Mouse (Mus musculus) c-Kit-negative CD71-positive TER-119-positive erythroid progenitor cells, embryonic 14.5 days (primary cell): ENCODE results near the gene Nav1.

Experiments
- DNase-seq: peaks from one replicate; pipeline ENCODE4 v3.0.0-alpha.2; 2013; ENCODE audit warnings: low read depth, low spot score

Nav1 gene

DNA sequence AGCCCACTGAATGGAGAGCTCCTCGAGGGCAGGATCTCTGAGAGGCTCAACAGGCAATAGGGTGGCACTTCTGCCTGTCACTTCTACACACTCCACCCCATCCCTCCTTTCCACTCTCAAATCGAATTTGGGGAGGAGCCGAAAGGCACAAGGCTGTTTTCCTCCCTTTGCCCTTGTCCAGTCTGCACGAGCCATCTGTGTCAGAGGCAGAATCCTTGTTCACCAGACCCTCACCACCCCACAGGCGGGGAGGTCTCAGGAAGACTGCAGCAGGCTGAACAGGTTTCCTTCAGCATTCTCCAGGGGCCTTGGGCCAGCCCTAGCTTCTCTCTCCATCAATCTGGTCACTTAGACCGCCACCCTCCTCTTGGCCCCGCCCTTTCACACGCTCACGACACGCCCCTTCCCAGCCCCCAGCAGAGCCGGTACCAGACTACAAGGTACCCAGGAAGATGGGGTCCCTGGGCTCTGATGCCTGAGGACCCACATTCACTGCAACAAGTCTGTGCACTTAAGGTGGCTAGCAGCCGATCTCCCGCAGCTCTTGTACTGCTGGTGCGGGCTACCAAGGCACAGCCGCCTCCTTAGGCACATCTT, 23.9 kb downstream of the Nav1 start:
- DNase-seq = no peak

DNA sequence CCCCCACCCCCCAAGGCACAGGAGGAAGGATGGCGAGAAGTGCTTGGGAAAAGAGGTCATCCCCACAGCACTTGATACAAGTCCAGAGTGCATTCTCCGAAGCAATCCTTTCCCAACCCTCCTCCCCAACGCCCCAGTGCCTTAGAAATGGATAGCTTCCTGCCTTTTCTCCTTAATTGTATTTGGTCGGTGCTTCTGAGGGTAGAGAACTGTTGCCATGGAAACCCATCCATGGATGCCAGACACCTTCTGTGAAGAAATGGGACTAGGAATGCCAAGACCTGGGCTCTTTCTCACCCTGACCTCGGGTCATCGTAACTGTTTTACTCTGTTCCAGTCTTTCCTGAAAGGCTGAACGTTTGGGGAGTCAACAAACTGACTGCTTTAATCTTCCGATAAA, 26.1 kb downstream of the Nav1 start:
- DNase-seq = no peak

DNA sequence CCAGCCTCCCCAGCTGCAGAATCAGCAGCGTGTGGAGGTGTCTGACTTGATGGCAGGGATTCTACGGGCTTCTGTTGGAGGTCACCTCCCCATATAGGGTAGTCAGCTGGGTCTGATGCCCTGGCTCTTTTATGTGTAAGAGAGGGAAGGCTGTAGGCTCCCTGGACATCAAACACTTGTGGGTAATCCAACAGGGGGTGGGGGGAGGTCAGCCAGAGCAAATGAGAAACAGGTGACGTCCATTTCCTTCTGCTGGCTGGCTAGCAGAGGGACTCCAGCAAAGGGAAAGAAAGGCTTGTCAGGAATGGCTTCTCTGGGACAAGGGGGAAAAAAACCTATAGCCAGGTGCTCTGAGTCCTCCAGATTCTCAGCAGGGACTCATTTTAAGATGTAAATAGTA, 28.0 kb downstream of the Nav1 start:
- DNase-seq = no peak

GRCm38 (mm10) chr1:135577793-135578192, 29.3 kb downstream of the Nav1 start:
- DNase-seq = no peak

DNA sequence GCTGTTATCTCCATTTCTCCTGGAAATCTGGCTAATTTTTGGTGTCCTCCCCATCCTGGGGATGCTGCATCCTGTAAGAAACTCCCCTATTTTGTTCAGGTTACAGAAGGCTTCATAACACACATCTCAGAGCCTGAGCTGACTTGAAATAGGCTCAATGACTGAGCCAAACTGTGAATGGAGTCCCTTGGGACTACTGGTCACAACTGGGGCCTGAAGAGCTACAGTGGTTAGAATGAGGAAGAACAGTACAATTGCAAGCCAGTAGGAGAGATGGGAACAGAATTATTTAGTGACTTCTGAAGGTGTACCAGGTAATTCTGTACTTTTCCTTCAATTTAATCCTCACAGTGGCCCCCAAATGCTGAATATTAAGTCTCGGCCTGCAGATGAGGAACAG, 31.7 kb downstream of the Nav1 start:
- no peak for DNase-seq

DNA sequence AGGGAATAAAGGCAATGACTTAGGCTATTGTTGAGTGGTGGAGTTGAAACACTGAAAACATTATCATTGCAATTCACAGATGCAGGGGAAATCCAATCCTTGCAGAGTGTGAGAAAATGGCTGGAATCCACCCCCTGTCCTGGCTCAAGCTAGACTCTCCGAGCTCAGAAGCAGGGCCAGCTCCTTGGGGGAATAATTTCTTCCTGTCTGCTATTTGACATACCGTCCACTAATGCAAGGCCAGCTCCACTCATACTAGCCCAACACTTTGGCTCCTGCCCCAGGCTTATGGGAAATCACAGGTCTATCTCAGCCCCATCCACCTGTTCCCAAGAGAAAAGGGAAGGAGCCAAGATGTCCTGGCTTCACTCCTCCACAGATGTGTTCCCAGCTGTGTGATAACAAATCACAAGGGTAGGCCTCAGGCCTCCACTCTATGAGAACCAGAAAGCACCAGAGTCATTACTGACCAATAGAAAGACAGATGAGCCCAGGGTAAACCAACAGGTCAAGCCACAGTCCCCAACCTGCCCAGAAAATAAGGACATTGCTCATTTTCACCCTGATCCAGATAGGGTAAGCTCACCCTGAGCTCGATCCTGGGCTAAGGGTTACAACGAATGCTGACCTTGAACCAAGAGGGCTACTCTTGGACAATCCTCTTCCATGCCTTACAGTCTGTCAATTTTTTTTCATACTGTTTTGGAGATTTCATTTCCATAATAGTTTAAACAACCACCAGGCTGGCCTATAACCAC, 32.5 kb downstream of the Nav1 start:
- DNase-seq = no peak

DNA sequence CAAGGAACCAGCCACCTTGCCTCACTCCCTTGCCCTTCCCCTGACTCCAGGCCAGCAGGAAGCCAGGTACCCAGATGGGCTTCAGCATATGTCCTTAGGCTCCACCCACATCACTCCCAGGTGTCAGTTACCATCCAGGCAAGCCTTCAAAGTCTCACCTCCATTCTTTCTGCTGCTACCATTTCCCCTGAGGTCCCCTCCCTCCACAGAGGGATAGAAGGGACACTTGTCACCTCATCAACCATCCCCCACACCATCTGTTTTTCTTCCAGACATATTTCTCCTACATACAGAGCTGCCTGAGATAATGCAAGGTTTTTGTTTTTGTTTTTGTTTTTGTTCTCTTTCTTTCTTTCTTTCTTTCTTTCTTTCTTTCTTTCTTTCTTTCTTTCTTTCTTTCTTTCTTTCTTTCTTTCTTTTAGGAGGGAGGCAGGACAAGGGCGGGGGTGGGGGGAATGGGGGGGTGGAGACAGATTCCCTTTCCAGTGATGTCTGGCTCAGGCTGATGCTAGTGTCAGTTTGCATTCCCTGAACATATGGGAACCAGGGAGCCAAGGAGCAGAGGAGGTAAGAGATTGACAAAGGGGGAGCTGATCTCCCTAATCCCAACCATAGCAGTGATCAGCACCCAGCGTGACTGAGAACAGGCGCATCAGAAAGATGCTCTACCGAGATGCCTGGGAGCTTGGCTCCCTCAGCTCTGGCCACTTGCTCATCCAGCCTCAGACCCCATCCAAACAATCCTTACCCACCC, 34.8 kb downstream of the Nav1 start:
- DNase-seq = no peak

- DNase-seq = no peak
Observed at GRCm38 (mm10) chr1:135568087-135568486, 39.0 kb downstream of the Nav1 start.

DNA sequence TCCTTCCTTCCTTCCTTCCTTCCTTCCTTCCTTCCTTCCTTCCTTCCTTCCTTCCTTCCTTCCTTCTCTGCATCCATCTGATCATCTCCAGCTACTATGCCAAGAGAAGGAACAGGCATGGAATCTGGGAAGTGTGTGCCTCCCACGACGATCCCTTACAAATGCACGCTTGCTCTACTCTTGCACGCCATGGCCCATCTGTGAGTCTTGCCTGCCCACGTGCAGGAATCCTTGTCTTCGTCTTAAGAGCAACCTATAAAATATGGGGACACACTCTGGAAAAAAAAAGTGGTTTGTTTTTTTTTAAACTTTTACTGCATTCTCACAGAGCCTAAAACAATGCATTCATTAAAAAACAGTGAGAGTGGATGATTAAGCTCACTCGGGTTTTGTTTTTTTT, 40.5 kb downstream of the Nav1 start:
- no peak for DNase-seq

DNA sequence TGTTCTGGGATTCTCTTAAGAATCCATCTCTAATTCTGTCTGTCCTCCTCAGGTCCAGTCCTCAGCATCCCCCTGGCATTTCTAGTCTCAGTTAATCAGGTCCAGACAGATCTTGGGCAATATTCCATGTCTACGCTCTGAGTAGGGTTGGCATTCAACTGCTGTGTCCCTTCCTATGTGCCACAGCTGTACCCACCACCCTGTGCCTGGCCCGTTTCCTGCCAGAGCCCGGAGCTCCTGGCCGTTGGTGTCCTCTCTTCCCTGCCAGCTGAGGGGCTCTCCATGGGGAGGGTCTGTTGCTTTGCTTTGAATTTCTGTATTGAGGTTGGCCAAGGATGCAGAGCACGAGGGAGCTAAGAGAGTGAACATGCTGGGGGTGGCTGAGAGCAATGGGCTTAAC, 41.3 kb downstream of the Nav1 start:
- no peak for DNase-seq

DNA sequence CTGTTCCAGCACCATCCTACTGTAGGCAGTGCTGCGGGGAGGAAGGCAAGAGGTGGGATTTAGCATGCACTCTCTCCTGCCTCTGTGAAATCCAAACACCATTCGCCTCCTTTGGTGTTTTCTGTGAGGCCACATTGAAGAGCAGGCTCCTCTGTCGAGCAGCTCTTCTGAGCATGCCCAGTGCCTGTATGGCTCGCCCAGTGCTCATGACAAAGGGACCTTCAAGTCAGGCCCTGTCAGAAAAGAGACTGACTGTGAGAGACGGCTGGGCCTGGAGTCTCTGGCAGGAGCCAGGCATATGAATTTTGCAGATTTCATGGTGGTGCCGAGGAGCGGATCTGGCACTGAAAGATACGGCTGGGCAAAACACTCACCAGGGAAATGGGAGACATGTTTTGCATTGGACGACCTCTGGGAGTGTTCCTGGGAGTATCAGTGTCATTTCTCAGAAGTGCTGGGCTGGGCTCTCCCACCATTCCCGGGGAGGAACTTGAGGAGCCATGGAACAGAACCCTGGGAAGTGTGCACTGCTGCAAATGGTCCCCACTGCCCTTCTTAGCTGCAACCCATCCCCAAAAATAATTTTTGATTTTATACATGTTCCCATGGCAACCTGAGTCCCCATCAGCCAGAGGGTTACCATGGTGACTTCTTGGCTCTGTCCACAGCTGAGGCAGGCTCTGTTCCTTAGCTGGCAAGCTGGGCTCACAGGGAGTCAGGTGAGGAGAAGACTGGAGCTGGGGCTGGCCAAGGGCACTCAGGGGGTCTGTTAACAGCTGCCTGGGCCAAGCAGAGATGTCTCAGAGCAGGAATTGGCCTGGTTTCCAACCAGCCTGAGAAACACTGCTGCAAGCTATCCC, 42.2 kb downstream of the Nav1 start:
- no peak for DNase-seq

DNA sequence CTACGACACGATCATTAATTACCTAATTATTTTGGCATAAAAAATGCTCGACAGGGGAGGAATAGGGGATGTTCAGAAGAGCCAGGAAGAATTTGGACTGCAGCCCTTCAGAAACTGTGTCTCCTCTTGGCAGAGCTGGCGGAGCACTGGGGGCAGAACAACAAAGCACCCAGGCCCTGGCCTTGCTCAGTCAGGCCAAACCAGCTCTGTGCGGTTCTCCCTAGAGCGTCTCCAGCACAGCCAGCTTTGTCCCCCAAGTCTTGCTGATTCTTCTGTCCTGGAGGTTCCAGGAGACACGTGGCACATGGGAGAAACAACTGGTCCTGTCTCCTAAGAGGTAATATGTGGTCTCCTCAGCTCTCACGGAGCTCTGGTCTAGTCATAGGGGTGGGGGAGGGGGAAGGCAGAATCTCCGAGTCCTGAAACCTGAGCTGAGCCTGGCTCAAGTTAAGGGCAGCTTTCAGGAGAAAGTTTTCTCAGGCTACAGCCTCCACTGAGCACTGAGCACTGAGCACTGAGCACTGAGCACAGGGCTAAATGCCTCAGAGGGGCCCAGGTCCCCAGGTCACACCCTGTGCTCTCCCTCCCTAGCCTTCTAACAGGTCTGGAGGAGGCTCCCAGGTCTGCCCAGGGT, 43.2 kb downstream of the Nav1 start:
- no peak for DNase-seq

DNA sequence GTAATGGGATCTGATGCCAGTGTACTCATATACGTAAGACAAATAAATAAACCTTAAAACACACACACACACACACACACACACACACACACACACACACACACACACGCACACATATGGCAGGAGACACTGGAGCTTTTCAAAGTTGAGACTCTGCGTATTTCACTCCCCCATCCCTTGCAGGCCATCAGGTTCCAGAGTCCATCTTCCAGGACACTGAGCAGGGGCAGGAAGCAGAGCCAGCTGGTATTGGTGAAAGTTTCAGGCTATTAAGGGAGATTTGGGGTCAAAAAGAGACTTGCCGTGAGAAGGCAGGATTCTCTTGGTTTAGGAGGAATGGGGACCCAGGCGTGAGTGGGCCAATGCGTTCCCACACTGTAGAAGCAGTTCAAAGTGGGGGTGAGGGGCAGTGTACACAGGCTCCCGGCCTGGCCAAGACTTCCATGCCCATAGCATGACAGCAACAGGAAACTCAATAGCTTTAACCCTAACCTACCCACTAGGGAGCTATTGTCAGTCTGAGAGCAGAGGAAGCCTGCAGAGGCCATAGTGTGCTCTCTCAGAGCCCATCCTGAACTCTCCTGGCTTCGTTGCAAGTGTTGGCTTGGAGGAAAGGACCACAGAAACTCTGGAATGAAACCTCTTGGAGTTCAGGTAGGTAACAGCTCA, 44.0 kb downstream of the Nav1 start:
- DNase-seq = no peak

- DNase-seq = no peak
Observed at GRCm38 (mm10) chr1:135562115-135562514, 45.0 kb downstream of the Nav1 start.

- DNase-seq = no peak
Observed at GRCm38 (mm10) chr1:135561282-135561681, 45.8 kb downstream of the Nav1 start.

DNA sequence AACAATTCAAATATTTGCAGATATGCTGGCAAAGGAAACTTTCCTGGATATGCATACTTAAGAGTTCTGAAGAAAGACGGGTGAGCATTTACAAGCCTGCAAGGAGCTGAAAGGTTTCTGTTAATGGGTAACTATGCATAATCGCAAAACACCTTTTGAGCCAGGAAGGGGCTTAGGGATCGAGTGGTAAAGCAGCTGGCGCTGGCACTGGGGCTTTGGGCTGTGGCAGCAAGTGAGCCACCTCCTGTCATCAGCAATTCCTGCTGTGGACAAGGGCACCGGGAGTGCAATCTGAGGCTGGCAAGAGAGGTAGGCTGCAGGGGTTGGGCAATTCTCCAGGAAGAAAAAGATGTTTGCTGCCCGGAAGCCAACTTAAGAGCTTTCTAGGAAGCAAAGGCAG, 49.1 kb downstream of the Nav1 start:
- DNase-seq = no peak

GRCm38 (mm10) chr1:135555885-135556284, 51.2 kb downstream of the Nav1 start:
- no peak for DNase-seq

- no peak for DNase-seq
Observed at GRCm38 (mm10) chr1:135554632-135555260, 52.3 kb downstream of the Nav1 start.

DNA sequence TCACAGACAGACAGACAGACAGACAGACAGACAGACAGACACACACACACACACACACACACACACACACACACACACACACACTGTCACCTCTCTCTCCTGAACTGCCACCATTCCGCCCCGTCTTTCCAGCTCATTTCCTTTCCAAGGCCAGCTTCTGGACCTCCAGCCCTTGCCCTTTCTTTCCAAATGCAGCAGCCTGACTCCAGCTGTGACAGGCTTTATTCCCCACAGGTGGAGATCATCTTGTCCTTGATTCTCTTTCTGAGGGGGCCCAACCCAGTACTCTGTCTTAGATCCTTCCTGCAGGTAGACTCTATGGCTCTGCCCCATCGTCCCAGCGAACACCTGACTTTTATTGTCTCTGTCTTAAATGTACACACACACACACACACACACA, 53.5 kb downstream of the Nav1 start:
- DNase-seq = no peak

- no peak for DNase-seq
Observed at GRCm38 (mm10) chr1:135553154-135553553, 53.9 kb downstream of the Nav1 start.
